Mouse (Mus musculus): ENCODE results near the gene Tmem151b. TPM values are rescaled to one million over a fixed set of nuclear protein-coding genes. Genes with fewer than 3 reads are reported as not detected.

Gene Tmem151b
- total and polyA plus RNA-seq, 2 experiments from 2014 or later: 32.2 to 79.2 TPM

DNA sequence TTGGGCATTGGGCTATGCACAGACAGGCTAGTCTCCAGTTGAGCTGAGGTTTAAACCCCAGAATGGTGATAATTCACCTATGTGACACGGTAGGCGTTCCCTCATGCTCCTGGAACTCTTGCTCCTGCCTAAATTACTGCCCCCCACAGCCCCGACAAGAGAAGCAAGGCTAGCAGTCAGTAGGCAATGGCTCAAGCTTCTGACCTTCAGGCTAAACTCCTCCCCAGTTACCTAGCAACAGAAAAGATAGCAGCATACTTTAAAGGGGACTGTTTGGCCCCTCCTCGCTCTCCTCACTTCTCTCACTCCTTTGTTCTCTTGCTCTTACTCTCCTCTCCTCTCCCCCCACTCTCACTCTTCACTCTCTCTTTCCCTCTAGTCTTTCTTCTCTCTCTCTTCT lies 48.5 kb downstream of the Tmem151b start:
- DNase-seq: no peak

GRCm38 (mm10) chr17:45499516-45499915 lies 50.0 kb downstream of the Tmem151b start:
- 47% methylated on average over 2 of the region's 2 CpGs for WGBS
- H3K4me3 ChIP-seq (ENCODE audit: low read depth, low read length): no peak overlapping the region
- no peak for ATAC-seq

More for the DNA sequence above, 48.5 kb downstream of the Tmem151b start:
- Histone ChIP-seq H3K27ac (ENCODE audit: low read depth, low read length) (no peak overlapping the region), H3K27me3 (ENCODE audit: insufficient read depth, low read length) (no peaks in the 10 kb centered on the region), H3K4me1 (ENCODE audit: insufficient read depth) (no peaks in the 10 kb centered on the region), H3K9ac (no peak overlapping the region), H3K9me3 (ENCODE audit: low read length) (no peaks in the 10 kb centered on the region), H3K4me3 (ENCODE audit: low read depth, low read length) (no peak overlapping the region), H3K36me3 (ENCODE audit: insufficient read depth) (no peaks in the 10 kb centered on the region), H3K4me2 (ENCODE audit: low read depth) (no peak overlapping the region)
- WGBS: 39% methylated on average over 4 of the region's 4 CpGs
- no peak for TF ChIP-seq CTCF (IDR thresholded peaks at IDR 0.05; ENCODE audit: low read depth)
- ATAC-seq: no peak

GRCm38 (mm10) chr17:45498397-45498796 lies 51.1 kb downstream of the Tmem151b start:
- no peak overlapping the region for H3K27ac ChIP-seq (ENCODE audit: low read depth, low read length)
- H3K27me3 ChIP-seq (ENCODE audit: insufficient read depth, low read length): no peaks in the 10 kb centered on the region
- ATAC-seq (no peak), DNase-seq (no peak)
- no peaks in the 10 kb centered on the region for H3K4me1 ChIP-seq (ENCODE audit: insufficient read depth)
- H3K36me3 ChIP-seq (ENCODE audit: insufficient read depth): no peaks in the 10 kb centered on the region
- no peak overlapping the region for H3K9ac ChIP-seq
- no peak overlapping the region for H3K4me3 ChIP-seq (ENCODE audit: low read depth, low read length)
- no peak for TF ChIP-seq CTCF (IDR thresholded peaks at IDR 0.05; ENCODE audit: low read depth)
- no peaks in the 10 kb centered on the region for H3K9me3 ChIP-seq (ENCODE audit: low read length)
- WGBS: 84% methylated on average over 13 of the region's 13 CpGs
- H3K4me2 ChIP-seq (ENCODE audit: low read depth): no peak overlapping the region

More at GRCm38 (mm10) chr17:45499516-45499915, 50.0 kb downstream of the Tmem151b start:
- TF ChIP-seq CTCF (IDR thresholded peaks at IDR 0.05; ENCODE audit: low read depth): peak; percentile 37
- H3K9ac ChIP-seq: no peak overlapping the region
- no peaks in the 10 kb centered on the region for H3K9me3 ChIP-seq (ENCODE audit: low read length)
- no peak overlapping the region for H3K4me2 ChIP-seq (ENCODE audit: low read depth)
- no peak for DNase-seq
- no peak overlapping the region for H3K27ac ChIP-seq (ENCODE audit: low read depth, low read length)
- H3K36me3 ChIP-seq (ENCODE audit: insufficient read depth): no peaks in the 10 kb centered on the region
- no peaks in the 10 kb centered on the region for H3K27me3 ChIP-seq (ENCODE audit: insufficient read depth, low read length)
- no peaks in the 10 kb centered on the region for H3K4me1 ChIP-seq (ENCODE audit: insufficient read depth)

DNA sequence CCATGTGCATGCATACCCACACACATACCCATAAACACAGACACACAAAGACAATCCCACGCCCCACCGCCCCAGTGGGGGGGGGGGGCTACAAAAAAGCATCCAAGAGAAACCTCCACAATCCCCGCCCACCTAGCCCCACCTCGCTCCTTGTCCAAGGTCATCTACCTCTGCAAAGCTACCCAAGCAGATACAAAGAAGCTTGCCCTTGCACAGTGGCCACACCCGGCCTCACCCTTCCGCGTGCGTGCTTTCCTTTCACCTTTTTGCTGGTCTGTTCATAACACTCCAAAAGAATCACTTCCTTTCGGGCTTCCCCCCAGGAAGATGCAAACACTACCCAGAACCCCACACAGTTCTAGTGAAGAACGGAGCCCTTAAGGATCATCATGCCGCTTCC lies 54.1 kb downstream of the Tmem151b start:
- H3K9me3 ChIP-seq (ENCODE audit: low read length): no peaks in the 10 kb centered on the region
- H3K4me3 ChIP-seq (ENCODE audit: low read depth, low read length): no peak overlapping the region
- H3K27me3 ChIP-seq (ENCODE audit: insufficient read depth, low read length): no peaks in the 10 kb centered on the region
- H3K9ac ChIP-seq: no peak overlapping the region
- H3K27ac ChIP-seq (ENCODE audit: low read depth, low read length): no peak overlapping the region
- H3K4me2 ChIP-seq (ENCODE audit: low read depth): no peak overlapping the region
- DNase-seq (no peak), ATAC-seq (no peak)
- H3K4me1 ChIP-seq (ENCODE audit: insufficient read depth): no peaks in the 10 kb centered on the region
- no peak for TF ChIP-seq CTCF (IDR thresholded peaks at IDR 0.05; ENCODE audit: low read depth)
- H3K36me3 ChIP-seq (ENCODE audit: insufficient read depth): no peaks in the 10 kb centered on the region
- WGBS: 81% methylated on average over 11 of the region's 11 CpGs

Other genes starting within 250 kb of the Tmem151b start
- gene Cdc5l, start 115.9 kb downstream of the Tmem151b start, total RNA-seq (2014; rRNA removed): 49.5 and 72.6 TPM in 2 replicates
- 46.9 and 55.3 TPM in 2 replicates for gene Cdc5l, start 115.9 kb downstream of the Tmem151b start, polyA plus RNA-seq (2015; fragmentation: Nextera tagmentation; extraction: Ambion mirVana)
- 0.92 and 1.6 TPM in 2 replicates for gene Spats1, start 74.3 kb downstream of the Tmem151b start, total RNA-seq (2014; rRNA removed)
- gene Spats1, start 74.3 kb downstream of the Tmem151b start, polyA plus RNA-seq (2015; fragmentation: Nextera tagmentation; extraction: Ambion mirVana): 1.3 and 2.7 TPM in 2 replicates
- gene Aars2, start 42.8 kb downstream of the Tmem151b start, total RNA-seq (2014; rRNA removed): 19.2 and 20.8 TPM in 2 replicates
- gene Aars2, start 42.8 kb downstream of the Tmem151b start, polyA plus RNA-seq (2015; fragmentation: Nextera tagmentation; extraction: Ambion mirVana): 10.9 and 12.0 TPM in 2 replicates
- gene Tcte1, start 26.2 kb downstream of the Tmem151b start, total RNA-seq (2014; rRNA removed): 1.0 and 1.4 TPM in 2 replicates
- 4.7 and 5.7 TPM in 2 replicates for gene Tcte1, start 26.2 kb downstream of the Tmem151b start, polyA plus RNA-seq (2015; fragmentation: Nextera tagmentation; extraction: Ambion mirVana)
- gene Nfkbie, start 6.0 kb upstream of the Tmem151b start, total RNA-seq (2014; rRNA removed): 2.8 and 3.1 TPM in 2 replicates
- 2.2 and 2.7 TPM in 2 replicates for gene Nfkbie, start 6.0 kb upstream of the Tmem151b start, polyA plus RNA-seq (2015; fragmentation: Nextera tagmentation; extraction: Ambion mirVana)
- gene Slc35b2, start 14.2 kb upstream of the Tmem151b start, total RNA-seq (2014; rRNA removed): 80.9 and 87.0 TPM in 2 replicates
- 83.8 and 89.6 TPM in 2 replicates for gene Slc35b2, start 14.2 kb upstream of the Tmem151b start, polyA plus RNA-seq (2015; fragmentation: Nextera tagmentation; extraction: Ambion mirVana)
- 1,283 and 1,351 TPM in 2 replicates for gene Hsp90ab1, start 23.6 kb upstream of the Tmem151b start, total RNA-seq (2014; rRNA removed)
- gene Hsp90ab1, start 23.6 kb upstream of the Tmem151b start, polyA plus RNA-seq (2015; fragmentation: Nextera tagmentation; extraction: Ambion mirVana): 1,258 and 1,497 TPM in 2 replicates
- gene Slc29a1, start 49.9 kb upstream of the Tmem151b start, total RNA-seq (2014; rRNA removed): 68.3 and 84.5 TPM in 2 replicates
- 76.2 and 84.4 TPM in 2 replicates for gene Slc29a1, start 49.9 kb upstream of the Tmem151b start, polyA plus RNA-seq (2015; fragmentation: Nextera tagmentation; extraction: Ambion mirVana)
- not detected in 2 replicates for gene Mymx, start 52.4 kb upstream of the Tmem151b start, total RNA-seq (2014; rRNA removed)
- gene Mymx, start 52.4 kb upstream of the Tmem151b start, polyA plus RNA-seq (2015; fragmentation: Nextera tagmentation; extraction: Ambion mirVana): not detected in 2 replicates
- 0.85 and 1.3 TPM in 2 replicates for gene Capn11, start 109.6 kb upstream of the Tmem151b start, total RNA-seq (2014; rRNA removed)
- 0.06 and 1.5 TPM in 2 replicates for gene Capn11, start 109.6 kb upstream of the Tmem151b start, polyA plus RNA-seq (2015; fragmentation: Nextera tagmentation; extraction: Ambion mirVana)
- gene Mrpl14, start 136.6 kb upstream of the Tmem151b start, total RNA-seq (2014; rRNA removed): 25.3 and 40.2 TPM in 2 replicates
- gene Mrpl14, start 136.6 kb upstream of the Tmem151b start, polyA plus RNA-seq (2015; fragmentation: Nextera tagmentation; extraction: Ambion mirVana): 98.6 and 120 TPM in 2 replicates
- 198 and 228 TPM in 2 replicates for gene Tmem63b, start 137.2 kb upstream of the Tmem151b start, total RNA-seq (2014; rRNA removed)
- gene Tmem63b, start 137.2 kb upstream of the Tmem151b start, polyA plus RNA-seq (2015; fragmentation: Nextera tagmentation; extraction: Ambion mirVana): 109 and 131 TPM in 2 replicates
- not detected in 2 replicates for gene 1600014C23Rik, start 184.2 kb upstream of the Tmem151b start, total RNA-seq (2014; rRNA removed)
- gene 1600014C23Rik, start 184.2 kb upstream of the Tmem151b start, polyA plus RNA-seq (2015; fragmentation: Nextera tagmentation; extraction: Ambion mirVana): not detected in 2 replicates

All from forebrain, postnatal 0 days (tissue).